Mouse (Mus musculus): ENCODE data around the gene Magi1. TPM values are rescaled to one million over a fixed set of nuclear protein-coding genes. Genes with fewer than 3 reads are reported as not detected.

The Magi1 gene
- 10.6 and 10.9 TPM in 2 replicates for polyA plus RNA-seq (2014; fragmentation: Nextera tagmentation; extraction: Ambion mirVana)

GRCm38 (mm10) chr6:94283318-94284061, at the start of gene Magi1:
Magi1 (minus strand) TSS chr6:94283917.
- Histone ChIP-seq H3K4me1 (ENCODE audit: control insufficient read depth, insufficient read depth, low read length) (peaks cover 16% of the 10 kb centered on the region), H3K9me3 (ENCODE audit: control insufficient read depth, low read length) (0 out of 2 replicates have a peak, but pooled peaks cover 3% of the 10 kb centered on the region), H3K27ac (ENCODE audit: low read depth, low read length) (peak within 1 kb of the TSS; percentile 99), H3K27me3 (ENCODE audit: control insufficient read depth, insufficient read depth, low read length) (no peaks in the 10 kb centered on the region), H3K4me2 (replicated peaks; ENCODE audit: low read depth, low read length) (peak within 1 kb of the TSS; percentile 92), H3K4me3 (ENCODE audit: low read length) (peak within 1 kb of the TSS; percentile 88), H3K9ac (ENCODE audit: low read depth, low read length) (peak within 1 kb of the TSS; percentile 88), H3K36me3 (ENCODE audit: control insufficient read depth, insufficient read depth, low read length) (no peaks in the 10 kb centered on the region)
- WGBS: under 1% methylated on average over 73 of the region's 86 CpGs
- peak; percentile 97 for ATAC-seq (ENCODE audit: low FRiP score, low TSS enrichment)

- Histone ChIP-seq H3K27ac (ENCODE audit: low read depth, low read length) (no peak overlapping the region), H3K9ac (ENCODE audit: low read depth, low read length) (no peak overlapping the region), H3K4me3 (ENCODE audit: low read length) (no peak overlapping the region), H3K4me1 (ENCODE audit: control insufficient read depth, insufficient read depth, low read length) (no peaks in the 10 kb centered on the region), H3K9me3 (ENCODE audit: control insufficient read depth, low read length) (no peaks in the 10 kb centered on the region), H3K27me3 (ENCODE audit: control insufficient read depth, insufficient read depth, low read length) (no peaks in the 10 kb centered on the region), H3K4me2 (replicated peaks; ENCODE audit: low read depth, low read length) (no peak overlapping the region), H3K36me3 (ENCODE audit: control insufficient read depth, insufficient read depth, low read length) (no peaks in the 10 kb centered on the region)
- ATAC-seq (ENCODE audit: low FRiP score, low TSS enrichment): no peak
- WGBS: 69% methylated on average over 4 of the region's 4 CpGs
Measured at GRCm38 (mm10) chr6:94327143-94327542, 43.4 kb upstream of the Magi1 start.

GRCm38 (mm10) chr6:94316886-94317285, 33.2 kb upstream of the Magi1 start:
- H3K9me3 ChIP-seq (ENCODE audit: control insufficient read depth, low read length): no peaks in the 10 kb centered on the region
- H3K4me3 ChIP-seq (ENCODE audit: low read length): no peak overlapping the region
- 0 out of 2 replicates have a peak, but pooled peaks cover 5% of the 10 kb centered on the region for H3K4me1 ChIP-seq (ENCODE audit: control insufficient read depth, insufficient read depth, low read length)
- no peak overlapping the region for H3K4me2 ChIP-seq (replicated peaks; ENCODE audit: low read depth, low read length)
- no peak for ATAC-seq (ENCODE audit: low FRiP score, low TSS enrichment)
- WGBS: 53% methylated on average over 3 of the region's 3 CpGs
- no peak overlapping the region for H3K9ac ChIP-seq (ENCODE audit: low read depth, low read length)
- no peaks in the 10 kb centered on the region for H3K36me3 ChIP-seq (ENCODE audit: control insufficient read depth, insufficient read depth, low read length)
- no peak overlapping the region for H3K27ac ChIP-seq (ENCODE audit: low read depth, low read length)
- H3K27me3 ChIP-seq (ENCODE audit: control insufficient read depth, insufficient read depth, low read length): no peaks in the 10 kb centered on the region

GRCm38 (mm10) chr6:94312285-94312684, 28.6 kb upstream of the Magi1 start:
- Histone ChIP-seq H3K9ac (ENCODE audit: low read depth, low read length) (no peak overlapping the region), H3K27ac (ENCODE audit: low read depth, low read length) (no peak overlapping the region), H3K4me1 (ENCODE audit: control insufficient read depth, insufficient read depth, low read length) (0 out of 2 replicates have a peak, but pooled peaks cover 8% of the 10 kb centered on the region), H3K36me3 (ENCODE audit: control insufficient read depth, insufficient read depth, low read length) (no peaks in the 10 kb centered on the region), H3K4me2 (replicated peaks; ENCODE audit: low read depth, low read length) (no peak overlapping the region), H3K4me3 (ENCODE audit: low read length) (no peak overlapping the region), H3K27me3 (ENCODE audit: control insufficient read depth, insufficient read depth, low read length) (no peaks in the 10 kb centered on the region), H3K9me3 (ENCODE audit: control insufficient read depth, low read length) (no peaks in the 10 kb centered on the region)
- peak; percentile 66; the same call in 1 of the 2 replicates for ATAC-seq (ENCODE audit: low FRiP score, low TSS enrichment)
- WGBS: 51% methylated on average over 7 of the region's 7 CpGs

- WGBS: 32% methylated on average over 7 of the region's 7 CpGs
- ATAC-seq (ENCODE audit: low FRiP score, low TSS enrichment): no peak
Measured at GRCm38 (mm10) chr6:94308498-94308897, 24.8 kb upstream of the Magi1 start.

GRCm38 (mm10) chr6:94303512-94303911, 19.8 kb upstream of the Magi1 start:
- no peaks in the 10 kb centered on the region for H3K9me3 ChIP-seq (ENCODE audit: control insufficient read depth, low read length)
- 0 out of 2 replicates have a peak, but pooled peaks cover 3% of the 10 kb centered on the region for H3K4me1 ChIP-seq (ENCODE audit: control insufficient read depth, insufficient read depth, low read length)
- 72% methylated on average over 6 of the region's 6 CpGs for WGBS
- no peak overlapping the region for H3K4me2 ChIP-seq (replicated peaks; ENCODE audit: low read depth, low read length)
- H3K27ac ChIP-seq (ENCODE audit: low read depth, low read length): no peak overlapping the region
- H3K9ac ChIP-seq (ENCODE audit: low read depth, low read length): no peak overlapping the region
- no peak for ATAC-seq (ENCODE audit: low FRiP score, low TSS enrichment)
- no peak overlapping the region for H3K4me3 ChIP-seq (ENCODE audit: low read length)
- H3K27me3 ChIP-seq (ENCODE audit: control insufficient read depth, insufficient read depth, low read length): no peaks in the 10 kb centered on the region
- no peaks in the 10 kb centered on the region for H3K36me3 ChIP-seq (ENCODE audit: control insufficient read depth, insufficient read depth, low read length)

More at GRCm38 (mm10) chr6:94308498-94308897, 24.8 kb upstream of the Magi1 start:
- H3K4me2 ChIP-seq (replicated peaks; ENCODE audit: low read depth, low read length): no peak overlapping the region
- no peak overlapping the region for H3K9ac ChIP-seq (ENCODE audit: low read depth, low read length)
- no peak overlapping the region for H3K4me3 ChIP-seq (ENCODE audit: low read length)
- no peaks in the 10 kb centered on the region for H3K27me3 ChIP-seq (ENCODE audit: control insufficient read depth, insufficient read depth, low read length)
- 0 out of 2 replicates have a peak, but pooled peaks cover 8% of the 10 kb centered on the region for H3K4me1 ChIP-seq (ENCODE audit: control insufficient read depth, insufficient read depth, low read length)
- no peak overlapping the region for H3K27ac ChIP-seq (ENCODE audit: low read depth, low read length)
- no peaks in the 10 kb centered on the region for H3K36me3 ChIP-seq (ENCODE audit: control insufficient read depth, insufficient read depth, low read length)
- no peaks in the 10 kb centered on the region for H3K9me3 ChIP-seq (ENCODE audit: control insufficient read depth, low read length)

- no peak overlapping the region for H3K4me2 ChIP-seq (replicated peaks; ENCODE audit: low read depth, low read length)
- ATAC-seq (ENCODE audit: low FRiP score, low TSS enrichment): no peak
- H3K4me1 ChIP-seq (ENCODE audit: control insufficient read depth, insufficient read depth, low read length): no peaks in the 10 kb centered on the region
- H3K36me3 ChIP-seq (ENCODE audit: control insufficient read depth, insufficient read depth, low read length): no peaks in the 10 kb centered on the region
- no peak overlapping the region for H3K27ac ChIP-seq (ENCODE audit: low read depth, low read length)
- no peak overlapping the region for H3K9ac ChIP-seq (ENCODE audit: low read depth, low read length)
- 91% methylated on average over 10 of the region's 10 CpGs for WGBS
- H3K9me3 ChIP-seq (ENCODE audit: control insufficient read depth, low read length): no peaks in the 10 kb centered on the region
- H3K4me3 ChIP-seq (ENCODE audit: low read length): no peak overlapping the region
- H3K27me3 ChIP-seq (ENCODE audit: control insufficient read depth, insufficient read depth, low read length): no peaks in the 10 kb centered on the region
Measured at GRCm38 (mm10) chr6:94301804-94302203, 18.1 kb upstream of the Magi1 start.

- H3K27ac ChIP-seq (ENCODE audit: low read depth, low read length): no peak overlapping the region
- no peaks in the 10 kb centered on the region for H3K27me3 ChIP-seq (ENCODE audit: control insufficient read depth, insufficient read depth, low read length)
- no peak overlapping the region for H3K4me2 ChIP-seq (replicated peaks; ENCODE audit: low read depth, low read length)
- WGBS: 69% methylated on average over 3 of the region's 3 CpGs
- H3K36me3 ChIP-seq (ENCODE audit: control insufficient read depth, insufficient read depth, low read length): no peaks in the 10 kb centered on the region
- no peak for ATAC-seq (ENCODE audit: low FRiP score, low TSS enrichment)
- H3K9ac ChIP-seq (ENCODE audit: low read depth, low read length): no peak overlapping the region
- H3K4me1 ChIP-seq (ENCODE audit: control insufficient read depth, insufficient read depth, low read length): no peaks in the 10 kb centered on the region
- H3K9me3 ChIP-seq (ENCODE audit: control insufficient read depth, low read length): no peaks in the 10 kb centered on the region
- H3K4me3 ChIP-seq (ENCODE audit: low read length): no peak overlapping the region
Measured at GRCm38 (mm10) chr6:94300562-94300961, 16.8 kb upstream of the Magi1 start.

GRCm38 (mm10) chr6:94287387-94287786, 3.7 kb upstream of the Magi1 start:
- ATAC-seq (ENCODE audit: low FRiP score, low TSS enrichment): no peak
- no peak overlapping the region for H3K27ac ChIP-seq (ENCODE audit: low read depth, low read length)
- no peaks in the 10 kb centered on the region for H3K36me3 ChIP-seq (ENCODE audit: control insufficient read depth, insufficient read depth, low read length)
- H3K27me3 ChIP-seq (ENCODE audit: control insufficient read depth, insufficient read depth, low read length): no peaks in the 10 kb centered on the region
- no peak overlapping the region for H3K4me2 ChIP-seq (replicated peaks; ENCODE audit: low read depth, low read length)
- no peak overlapping the region for H3K9ac ChIP-seq (ENCODE audit: low read depth, low read length)
- peaks cover under 1% of the 10 kb centered on the region; the same call in 1 of the 2 replicates for H3K4me1 ChIP-seq (ENCODE audit: control insufficient read depth, insufficient read depth, low read length)
- H3K4me3 ChIP-seq (ENCODE audit: low read length): no peak overlapping the region
- 0 out of 2 replicates have a peak, but pooled peaks cover 3% of the 10 kb centered on the region for H3K9me3 ChIP-seq (ENCODE audit: control insufficient read depth, low read length)

All from kidney, embryonic 14.5 days (tissue).